Mouse (Mus musculus): ENCODE measurements around the gene Nup93. TPM values are rescaled to one million over a fixed set of nuclear protein-coding genes. Genes with fewer than 3 reads are reported as not detected.
A peak's percentile ranks its signal among the peaks of the same experiment; 100 is the strongest.

Nup93 gene
- polyA plus RNA-seq, 1 experiment from 2014 or later: 142 TPM

- Histone ChIP-seq H3K9me3 (replicated peaks) (no peaks in the 10 kb centered on the region), H3K4me3 (no peak overlapping the region), H3K4me1 (no peaks in the 10 kb centered on the region), H3K27me3 (ENCODE audit: low read depth, poor library complexity, severe bottlenecking) (no peaks in the 10 kb centered on the region), H3K36me3 (peaks cover 36% of the 10 kb centered on the region), H3K27ac (replicated peaks) (no peak overlapping the region)
- no peak for DNase-seq (ENCODE audit: low spot score)
- WGBS: 89% methylated on average over 2 of the region's 2 CpGs
Measured at GRCm38 (mm10) chr8:94317691-94318090, 103.3 kb downstream of the Nup93 start.

GRCm38 (mm10) chr8:94320036-94320435, 105.7 kb downstream of the Nup93 start:
- no peak for DNase-seq (ENCODE audit: low spot score)
- peaks cover 22% of the 10 kb centered on the region for H3K36me3 ChIP-seq
- H3K27me3 ChIP-seq (ENCODE audit: low read depth, poor library complexity, severe bottlenecking): no peaks in the 10 kb centered on the region
- 81% methylated on average over 2 of the region's 2 CpGs for WGBS
- no peaks in the 10 kb centered on the region for H3K4me1 ChIP-seq
- H3K27ac ChIP-seq (replicated peaks): no peak overlapping the region
- H3K4me3 ChIP-seq: no peak overlapping the region
- no peaks in the 10 kb centered on the region for H3K9me3 ChIP-seq (replicated peaks)

- Histone ChIP-seq H3K4me1 (no peaks in the 10 kb centered on the region), H3K27ac (replicated peaks) (no peak overlapping the region), H3K27me3 (ENCODE audit: low read depth, poor library complexity, severe bottlenecking) (no peaks in the 10 kb centered on the region), H3K4me3 (no peak overlapping the region), H3K9me3 (replicated peaks) (no peaks in the 10 kb centered on the region), H3K36me3 (0 out of 2 replicates have a peak, but pooled peaks cover 12% of the 10 kb centered on the region)
- WGBS: 73% methylated on average over 4 of the region's 4 CpGs
- no peak for DNase-seq (ENCODE audit: low spot score)
Measured at GRCm38 (mm10) chr8:94322083-94322482, 107.7 kb downstream of the Nup93 start.

- Histone ChIP-seq H3K36me3 (0 out of 2 replicates have a peak, but pooled peaks cover 8% of the 10 kb centered on the region), H3K27ac (replicated peaks) (no peak overlapping the region), H3K4me1 (no peaks in the 10 kb centered on the region), H3K9me3 (replicated peaks) (no peaks in the 10 kb centered on the region), H3K27me3 (ENCODE audit: low read depth, poor library complexity, severe bottlenecking) (no peaks in the 10 kb centered on the region), H3K4me3 (no peak overlapping the region)
- WGBS: 87% methylated on average over 6 of the region's 6 CpGs
- DNase-seq (ENCODE audit: low spot score): no peak
Measured at GRCm38 (mm10) chr8:94323041-94323440, 108.7 kb downstream of the Nup93 start.

- WGBS: 61% methylated on average over 12 of the region's 12 CpGs
- H3K27me3 ChIP-seq (ENCODE audit: low read depth, poor library complexity, severe bottlenecking): no peaks in the 10 kb centered on the region
Measured at GRCm38 (mm10) chr8:94324071-94324470, 109.7 kb downstream of the Nup93 start.

GRCm38 (mm10) chr8:94326016-94326415, 111.7 kb downstream of the Nup93 start:
- DNase-seq (ENCODE audit: low spot score): no peak
- Histone ChIP-seq H3K27ac (replicated peaks) (no peak overlapping the region), H3K4me3 (no peak overlapping the region), H3K9me3 (replicated peaks) (no peaks in the 10 kb centered on the region), H3K4me1 (no peaks in the 10 kb centered on the region), H3K27me3 (ENCODE audit: low read depth, poor library complexity, severe bottlenecking) (no peaks in the 10 kb centered on the region), H3K36me3 (no peaks in the 10 kb centered on the region)
- WGBS: 87% methylated on average over 4 of the region's 4 CpGs

More at GRCm38 (mm10) chr8:94324071-94324470, 109.7 kb downstream of the Nup93 start:
- Histone ChIP-seq H3K4me1 (no peaks in the 10 kb centered on the region), H3K36me3 (0 out of 2 replicates have a peak, but pooled peaks cover 3% of the 10 kb centered on the region), H3K4me3 (no peak overlapping the region), H3K27ac (replicated peaks) (no peak overlapping the region), H3K9me3 (replicated peaks) (no peaks in the 10 kb centered on the region)
- no peak for DNase-seq (ENCODE audit: low spot score)

GRCm38 (mm10) chr8:94328932-94329728, 114.8 kb downstream of the Nup93 start, which contains the start of gene Slc12a3:
Slc12a3 (plus strand) TSS chr8:94329201.
- Histone ChIP-seq H3K4me3 (no peak within 1 kb of the TSS), H3K27ac (replicated peaks) (no peak within 1 kb of the TSS), H3K27me3 (ENCODE audit: low read depth, poor library complexity, severe bottlenecking) (0 out of 2 replicates have a peak, but pooled peaks cover 6% of the 10 kb centered on the region), H3K36me3 (no peaks in the 10 kb centered on the region), H3K4me1 (peaks cover under 1% of the 10 kb centered on the region; the same call in 1 of the 2 replicates), H3K9me3 (replicated peaks) (no peaks in the 10 kb centered on the region)
- no peak for DNase-seq (ENCODE audit: low spot score)
- 82% methylated on average over 21 of the region's 21 CpGs for WGBS

GRCm38 (mm10) chr8:94330733-94331132, 116.4 kb downstream of the Nup93 start:
- WGBS: 34% methylated on average over 4 of the region's 4 CpGs
- H3K4me1 ChIP-seq: peaks cover 6% of the 10 kb centered on the region

GRCm38 (mm10) chr8:94333345-94333744, 119.0 kb downstream of the Nup93 start:
- H3K4me1 ChIP-seq: peaks cover 6% of the 10 kb centered on the region
- DNase-seq (ENCODE audit: low spot score): no peak
- no peak overlapping the region for H3K27ac ChIP-seq (replicated peaks)
- no peaks in the 10 kb centered on the region for H3K9me3 ChIP-seq (replicated peaks)
- H3K4me3 ChIP-seq: no peak overlapping the region
- WGBS: 56% methylated on average over 5 of the region's 5 CpGs
- H3K27me3 ChIP-seq (ENCODE audit: low read depth, poor library complexity, severe bottlenecking): 0 out of 2 replicates have a peak, but pooled peaks cover 6% of the 10 kb centered on the region
- no peaks in the 10 kb centered on the region for H3K36me3 ChIP-seq

More at GRCm38 (mm10) chr8:94330733-94331132, 116.4 kb downstream of the Nup93 start:
- 0 out of 2 replicates have a peak, but pooled peaks cover 6% of the 10 kb centered on the region for H3K27me3 ChIP-seq (ENCODE audit: low read depth, poor library complexity, severe bottlenecking)
- H3K27ac ChIP-seq (replicated peaks): no peak overlapping the region
- H3K4me3 ChIP-seq: no peak overlapping the region
- peak; percentile 68 for DNase-seq (ENCODE audit: low spot score)
- H3K36me3 ChIP-seq: no peaks in the 10 kb centered on the region
- no peaks in the 10 kb centered on the region for H3K9me3 ChIP-seq (replicated peaks)

- Histone ChIP-seq H3K27me3 (ENCODE audit: low read depth, poor library complexity, severe bottlenecking) (no peaks in the 10 kb centered on the region), H3K27ac (replicated peaks) (no peak overlapping the region), H3K9me3 (replicated peaks) (no peaks in the 10 kb centered on the region), H3K4me1 (peaks cover 6% of the 10 kb centered on the region), H3K36me3 (no peaks in the 10 kb centered on the region), H3K4me3 (no peak overlapping the region)
- DNase-seq (ENCODE audit: low spot score): no peak
- WGBS: 85% methylated on average over 8 of the region's 8 CpGs
Measured at GRCm38 (mm10) chr8:94337559-94337958, 123.2 kb downstream of the Nup93 start.

GRCm38 (mm10) chr8:94340796-94341195, 126.4 kb downstream of the Nup93 start:
- no peaks in the 10 kb centered on the region for H3K36me3 ChIP-seq
- WGBS: 82% methylated on average over 7 of the region's 7 CpGs
- H3K27me3 ChIP-seq (ENCODE audit: low read depth, poor library complexity, severe bottlenecking): no peaks in the 10 kb centered on the region

GRCm38 (mm10) chr8:94342691-94343090, 128.3 kb downstream of the Nup93 start:
- no peaks in the 10 kb centered on the region for H3K4me1 ChIP-seq
- no peak for DNase-seq (ENCODE audit: low spot score)
- H3K4me3 ChIP-seq: no peak overlapping the region
- no peaks in the 10 kb centered on the region for H3K9me3 ChIP-seq (replicated peaks)
- 89% methylated on average over 10 of the region's 10 CpGs for WGBS
- H3K36me3 ChIP-seq: no peaks in the 10 kb centered on the region
- H3K27ac ChIP-seq (replicated peaks): no peak overlapping the region
- H3K27me3 ChIP-seq (ENCODE audit: low read depth, poor library complexity, severe bottlenecking): no peaks in the 10 kb centered on the region

More at GRCm38 (mm10) chr8:94340796-94341195, 126.4 kb downstream of the Nup93 start:
- Histone ChIP-seq H3K4me1 (no peaks in the 10 kb centered on the region), H3K4me3 (no peak overlapping the region), H3K9me3 (replicated peaks) (no peaks in the 10 kb centered on the region), H3K27ac (replicated peaks) (no peak overlapping the region)
- no peak for DNase-seq (ENCODE audit: low spot score)

GRCm38 (mm10) chr8:94343290-94343689, 128.9 kb downstream of the Nup93 start:
- Histone ChIP-seq H3K27ac (replicated peaks) (no peak overlapping the region), H3K27me3 (ENCODE audit: low read depth, poor library complexity, severe bottlenecking) (no peaks in the 10 kb centered on the region), H3K4me3 (no peak overlapping the region), H3K9me3 (replicated peaks) (no peaks in the 10 kb centered on the region), H3K4me1 (no peaks in the 10 kb centered on the region), H3K36me3 (no peaks in the 10 kb centered on the region)
- 19% methylated on average over 6 of the region's 6 CpGs for WGBS
- DNase-seq (ENCODE audit: low spot score): peak; percentile 64

All from midbrain, embryonic 10.5 days (tissue).